Mouse (Mus musculus): ENCODE results near the gene Cenpb. TPM values are rescaled to one million over a fixed set of nuclear protein-coding genes. Genes with fewer than 3 reads are reported as not detected.
"Not testable (repeated sequence)": the region's sequence is repeated elsewhere in the genome, so short reads cannot be mapped to it uniquely, and the experiment has no call there.

Gene Cenpb
- total RNA-seq (2017) = 15.4 and 17.4 TPM in 2 replicates

DNA sequence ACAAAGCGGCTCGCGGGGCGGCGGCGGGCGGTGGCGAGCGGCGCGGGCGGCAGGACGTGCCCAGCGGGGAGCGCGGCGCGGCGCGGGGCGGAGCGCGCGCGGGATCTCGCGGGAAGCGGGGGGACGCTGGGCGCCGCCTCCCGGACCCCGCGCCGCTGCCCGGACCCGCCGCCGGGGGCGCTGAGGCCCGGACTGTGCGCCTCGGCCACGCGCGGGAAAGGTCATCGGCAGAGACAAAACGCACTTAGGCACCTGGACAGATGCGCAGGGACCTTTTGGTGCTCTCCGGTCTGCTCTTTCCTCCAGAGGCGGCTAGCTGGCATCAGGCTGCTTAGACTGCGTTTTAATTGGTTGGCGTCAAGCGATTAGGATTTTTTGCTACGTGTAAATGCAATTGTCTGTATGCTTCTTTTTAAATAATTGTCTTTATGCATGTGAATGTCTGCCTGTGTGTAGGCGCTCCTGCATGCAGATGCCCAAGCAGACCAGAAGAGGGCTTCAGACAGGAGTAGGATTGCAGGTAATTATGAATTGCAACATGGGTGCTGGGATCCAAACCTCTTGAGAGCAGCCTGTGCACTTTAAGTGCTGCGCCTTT lies at the start of gene Cenpb:
Cenpb (minus strand) TSS at position 78 of the 598 bp plus-strand sequence.
- ATAC-seq (replicated peaks in 1 of 2; ENCODE audit: insufficient read depth in 1 of 2, low FRiP score in 2 of 2, low TSS enrichment in 1 of 2, low read depth in 1 of 2, poor library complexity in 2 of 2, severe bottlenecking in 2 of 2) = peak; percentile 58 to 59; a peak in 3 of 4 replicates

DNA sequence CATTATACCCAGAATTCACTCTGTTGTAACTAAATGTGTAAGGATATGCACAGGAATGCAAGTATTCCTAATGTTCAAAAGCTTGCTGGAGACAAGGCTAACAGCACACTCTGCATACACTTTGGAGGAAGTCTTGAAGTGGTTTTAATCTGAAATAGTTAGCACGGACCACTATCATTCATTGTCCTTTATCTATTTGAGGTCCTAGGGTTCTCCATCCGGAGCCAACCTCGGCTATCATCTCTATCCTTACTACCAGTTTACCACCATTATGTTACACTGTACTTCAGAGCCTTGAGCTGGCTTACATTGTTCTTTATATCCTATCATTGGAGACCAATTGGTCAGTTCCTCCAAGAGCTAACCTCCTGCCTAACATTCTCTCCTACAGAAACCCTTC lies 47.4 kb upstream of the Cenpb start:
- no peak for ATAC-seq (replicated peaks in 1 of 2; ENCODE audit: insufficient read depth in 1 of 2, low FRiP score in 2 of 2, low TSS enrichment in 1 of 2, low read depth in 1 of 2, poor library complexity in 2 of 2, severe bottlenecking in 2 of 2)

DNA sequence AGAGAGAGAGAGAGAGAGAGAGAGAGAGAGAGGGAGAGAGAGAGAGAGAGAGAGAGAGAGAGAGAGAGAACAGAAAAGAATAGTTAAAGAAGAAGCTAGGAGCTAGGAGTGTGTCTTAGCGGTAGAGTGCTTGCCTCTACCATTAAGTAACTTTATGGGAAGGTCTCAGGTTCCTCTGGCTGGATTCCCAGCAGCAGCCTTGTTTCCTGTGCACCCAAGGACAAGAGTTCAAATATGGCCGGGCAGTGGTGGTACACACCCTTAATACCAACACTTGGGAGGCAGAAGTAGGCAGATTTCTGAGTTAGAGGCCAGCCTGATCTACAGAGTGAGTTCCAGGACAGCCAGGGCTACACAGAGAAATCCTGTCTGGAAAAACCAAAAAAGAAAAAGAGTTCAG lies 46.8 kb upstream of the Cenpb start:
- ATAC-seq (replicated peaks in 1 of 2; ENCODE audit: insufficient read depth in 1 of 2, low FRiP score in 2 of 2, low TSS enrichment in 1 of 2, low read depth in 1 of 2, poor library complexity in 2 of 2, severe bottlenecking in 2 of 2) = not testable (repeated sequence)

DNA sequence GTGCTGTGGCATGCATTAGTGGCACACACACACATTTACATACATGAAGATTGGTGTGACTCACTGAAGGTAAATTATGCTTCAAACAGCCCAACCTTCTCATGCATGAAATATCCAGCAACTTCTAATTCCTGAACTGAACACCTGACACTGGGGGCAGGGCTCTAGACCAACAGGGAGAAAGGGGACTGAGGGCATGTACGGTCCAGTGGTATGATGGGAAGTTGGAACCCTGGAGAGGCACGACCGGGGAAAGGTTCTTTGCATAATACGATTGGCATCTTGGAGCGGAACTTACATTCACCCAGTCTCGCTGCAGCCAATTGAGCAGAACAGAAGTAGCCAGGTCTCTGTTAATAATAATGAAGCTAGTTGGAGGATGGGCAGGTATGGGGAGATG lies 45.3 kb upstream of the Cenpb start:
- no peak for ATAC-seq (replicated peaks in 1 of 2; ENCODE audit: insufficient read depth in 1 of 2, low FRiP score in 2 of 2, low TSS enrichment in 1 of 2, low read depth in 1 of 2, poor library complexity in 2 of 2, severe bottlenecking in 2 of 2)

DNA sequence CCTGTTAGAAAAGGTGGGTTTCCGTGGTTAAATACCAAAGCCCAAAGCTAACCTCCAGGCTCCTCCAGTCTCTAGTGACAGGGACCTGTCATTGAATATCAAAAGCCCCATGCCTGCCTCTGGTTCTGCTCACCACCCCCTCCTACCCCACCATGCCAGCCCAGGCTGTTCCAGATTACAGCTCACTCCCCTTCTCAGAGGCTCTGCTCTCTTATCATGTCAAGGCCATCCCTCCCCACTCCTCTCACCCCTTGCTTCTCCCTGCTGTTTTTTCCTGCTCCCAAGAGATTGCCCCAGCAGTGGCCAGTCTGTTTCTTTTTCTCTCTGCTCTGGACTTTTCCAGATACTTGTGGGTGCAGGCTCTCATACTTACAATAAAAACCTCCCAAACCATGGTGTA lies 43.7 kb upstream of the Cenpb start:
- ATAC-seq (replicated peaks in 1 of 2; ENCODE audit: insufficient read depth in 1 of 2, low FRiP score in 2 of 2, low TSS enrichment in 1 of 2, low read depth in 1 of 2, poor library complexity in 2 of 2, severe bottlenecking in 2 of 2) = peak; percentile 32 to 51; a peak in 1 of 4 replicates

DNA sequence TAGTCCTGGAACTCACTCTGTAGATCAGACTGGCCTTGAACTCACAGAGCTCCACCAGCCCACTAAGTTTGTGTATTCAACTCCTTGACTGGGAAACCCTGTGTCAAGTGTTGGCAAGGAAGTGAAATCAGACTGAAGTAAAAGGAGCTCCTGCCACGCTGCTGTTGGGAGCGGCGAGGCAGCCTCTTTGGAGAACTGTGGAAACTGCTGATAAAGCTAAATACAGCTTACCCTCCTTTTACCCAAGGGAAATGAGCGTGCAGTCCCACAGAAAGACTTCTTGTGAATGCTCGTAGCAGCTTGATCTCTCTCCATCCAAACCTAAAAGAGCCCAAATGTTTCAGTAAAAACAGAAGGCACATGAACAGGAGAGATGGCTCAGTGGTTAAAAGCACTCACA lies 42.7 kb upstream of the Cenpb start:
- ATAC-seq (replicated peaks in 1 of 2; ENCODE audit: insufficient read depth in 1 of 2, low FRiP score in 2 of 2, low TSS enrichment in 1 of 2, low read depth in 1 of 2, poor library complexity in 2 of 2, severe bottlenecking in 2 of 2) = 0 out of 4 replicates have a peak, but pooled peaks of 1 of the 2 experiments have one; percentile 27

DNA sequence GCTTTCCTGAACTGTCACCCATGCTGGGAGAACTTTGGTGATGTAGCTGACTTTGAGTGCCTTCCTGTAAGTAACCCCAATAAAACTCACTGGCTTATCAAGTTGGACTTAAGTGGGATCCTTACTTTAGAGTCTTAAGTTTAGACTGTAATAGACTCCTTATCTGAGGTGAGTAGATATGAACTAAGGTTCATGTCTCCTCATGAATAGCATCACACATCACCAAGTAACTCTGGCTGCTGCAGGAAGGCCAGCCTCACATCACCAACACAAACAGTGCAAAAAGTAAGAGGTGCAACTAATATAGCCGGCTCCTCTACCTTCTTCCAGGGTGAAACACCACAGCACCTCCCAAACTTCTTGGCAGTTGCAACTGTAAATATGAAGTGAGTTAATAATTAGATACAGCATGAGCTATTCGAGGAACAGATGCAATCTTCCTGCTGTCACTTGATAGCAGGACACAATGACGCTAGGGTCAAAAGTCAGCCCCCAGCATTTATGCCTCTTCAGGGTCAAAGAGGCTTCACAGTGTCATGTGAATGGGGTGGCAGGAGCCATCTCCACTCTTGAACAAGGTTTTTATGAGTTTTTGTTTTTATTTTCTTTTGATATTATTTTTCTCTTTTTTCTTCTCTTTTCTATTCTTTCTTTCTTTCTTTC lies 42.1 kb upstream of the Cenpb start:
- ATAC-seq (replicated peaks in 1 of 2; ENCODE audit: insufficient read depth in 1 of 2, low FRiP score in 2 of 2, low TSS enrichment in 1 of 2, low read depth in 1 of 2, poor library complexity in 2 of 2, severe bottlenecking in 2 of 2) = no peak

DNA sequence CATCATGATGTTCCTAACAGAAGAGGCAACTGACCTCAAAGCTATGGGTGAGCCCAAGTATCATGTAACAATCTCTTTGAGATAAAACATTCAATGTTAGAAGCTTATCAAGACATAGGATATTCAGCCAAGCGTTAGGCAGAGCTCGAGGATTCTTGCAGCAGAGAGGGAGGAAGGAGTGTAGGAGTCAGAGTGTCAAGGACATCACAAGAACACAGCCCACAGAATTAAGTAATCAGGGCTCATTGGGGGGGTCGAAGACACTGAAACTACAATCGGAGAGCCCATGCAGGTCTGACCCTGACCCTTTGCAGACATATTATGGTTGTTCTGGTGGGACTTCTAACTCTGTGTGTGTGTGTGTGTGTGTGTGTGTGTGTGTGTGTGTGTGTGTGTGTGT lies 40.2 kb upstream of the Cenpb start:
- no peak for ATAC-seq (replicated peaks in 1 of 2; ENCODE audit: insufficient read depth in 1 of 2, low FRiP score in 2 of 2, low TSS enrichment in 1 of 2, low read depth in 1 of 2, poor library complexity in 2 of 2, severe bottlenecking in 2 of 2)

DNA sequence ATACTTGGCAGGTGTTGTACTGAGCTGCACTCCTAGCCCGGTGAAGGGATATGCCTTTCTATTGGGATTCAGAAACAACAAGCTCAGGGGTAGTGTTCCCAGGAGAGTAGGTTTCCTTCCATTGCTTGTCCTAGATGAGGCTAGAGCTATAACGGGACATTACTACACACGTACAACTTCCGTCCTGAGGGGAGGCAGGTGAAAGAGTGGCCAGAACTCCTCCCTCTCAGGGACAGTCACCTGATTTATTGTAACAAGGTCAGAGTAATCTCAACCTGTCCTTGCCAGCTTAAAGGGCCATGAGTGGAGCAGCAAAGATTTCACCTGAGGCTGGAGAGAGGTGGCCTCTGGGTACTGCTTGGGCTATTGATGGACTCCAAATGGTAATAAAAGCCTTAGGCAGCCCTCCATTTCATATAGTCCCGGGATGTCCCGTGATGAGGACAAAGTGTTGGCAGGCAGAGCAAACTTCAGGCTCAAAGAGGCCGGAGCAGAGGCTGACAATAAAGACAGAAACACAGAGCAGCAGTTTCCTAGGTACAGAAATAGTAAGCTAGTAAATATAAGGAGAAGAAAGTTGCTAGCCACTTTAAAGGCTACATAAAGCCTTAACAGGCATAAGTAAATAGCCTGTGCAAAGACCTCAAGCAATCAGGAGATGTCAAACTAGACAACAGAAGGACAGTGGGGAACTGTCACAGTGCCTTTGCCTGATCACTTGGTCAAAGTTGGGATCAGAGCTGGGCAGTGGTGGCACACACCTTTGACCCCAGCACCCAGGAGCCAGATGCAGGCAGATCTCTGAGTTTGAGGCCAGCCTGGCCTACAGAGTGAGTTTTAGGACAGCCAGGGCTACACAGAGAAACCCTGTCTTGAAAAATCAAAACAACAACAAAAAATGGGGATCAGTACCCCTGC lies 36.3 kb upstream of the Cenpb start:
- no peak for ATAC-seq (replicated peaks in 1 of 2; ENCODE audit: insufficient read depth in 1 of 2, low FRiP score in 2 of 2, low TSS enrichment in 1 of 2, low read depth in 1 of 2, poor library complexity in 2 of 2, severe bottlenecking in 2 of 2)

DNA sequence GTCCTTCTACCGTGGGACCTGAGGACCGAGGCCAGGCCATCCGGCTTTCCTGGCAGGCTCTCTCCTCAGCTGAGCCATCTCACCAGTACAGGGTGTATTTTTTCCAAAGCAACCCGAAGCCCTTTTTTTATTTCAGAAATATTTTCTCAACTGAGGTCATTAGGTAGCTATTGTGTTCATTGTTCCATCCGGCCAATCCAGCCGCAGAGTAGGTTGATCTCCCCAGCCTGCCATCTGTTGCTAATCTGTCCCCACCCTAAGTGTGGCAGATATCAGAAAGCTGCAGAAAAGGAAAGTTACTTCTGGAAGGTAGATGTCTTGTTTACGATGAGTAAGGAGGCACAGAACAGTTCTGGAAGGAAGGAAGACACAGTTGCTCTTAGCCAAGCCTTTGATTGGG lies 33.9 kb upstream of the Cenpb start:
- no peak for ATAC-seq (replicated peaks in 1 of 2; ENCODE audit: insufficient read depth in 1 of 2, low FRiP score in 2 of 2, low TSS enrichment in 1 of 2, low read depth in 1 of 2, poor library complexity in 2 of 2, severe bottlenecking in 2 of 2)

DNA sequence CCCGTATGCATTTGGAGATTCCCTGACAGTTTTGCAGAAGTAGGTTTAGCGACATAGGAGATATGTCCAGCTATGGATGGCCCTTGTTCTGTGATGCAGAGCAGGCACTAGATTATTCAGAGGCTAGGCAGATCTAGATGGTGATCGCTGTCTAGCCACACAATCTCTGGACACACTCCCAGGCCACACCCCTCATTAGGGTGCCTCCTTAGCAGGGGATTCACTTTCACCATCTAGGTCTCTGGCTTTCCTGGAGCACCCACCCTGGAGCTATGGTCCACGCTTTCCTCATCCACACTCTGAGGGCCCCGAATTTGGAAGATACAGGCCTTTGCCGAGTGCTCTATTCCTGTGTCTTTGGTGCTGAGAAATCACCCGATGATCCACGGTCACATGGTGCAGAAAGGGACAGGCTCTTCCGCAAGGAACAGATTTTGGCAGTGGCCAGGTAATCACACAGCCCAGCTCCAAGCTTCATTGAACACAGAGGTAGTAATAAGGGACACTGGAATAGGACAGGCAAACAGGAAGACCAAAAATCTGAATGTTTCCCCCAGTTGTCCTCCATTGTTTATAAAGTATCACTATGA lies 31.3 kb upstream of the Cenpb start:
- no peak; a peak in 1 of 4 replicates for ATAC-seq (replicated peaks in 1 of 2; ENCODE audit: insufficient read depth in 1 of 2, low FRiP score in 2 of 2, low TSS enrichment in 1 of 2, low read depth in 1 of 2, poor library complexity in 2 of 2, severe bottlenecking in 2 of 2)

DNA sequence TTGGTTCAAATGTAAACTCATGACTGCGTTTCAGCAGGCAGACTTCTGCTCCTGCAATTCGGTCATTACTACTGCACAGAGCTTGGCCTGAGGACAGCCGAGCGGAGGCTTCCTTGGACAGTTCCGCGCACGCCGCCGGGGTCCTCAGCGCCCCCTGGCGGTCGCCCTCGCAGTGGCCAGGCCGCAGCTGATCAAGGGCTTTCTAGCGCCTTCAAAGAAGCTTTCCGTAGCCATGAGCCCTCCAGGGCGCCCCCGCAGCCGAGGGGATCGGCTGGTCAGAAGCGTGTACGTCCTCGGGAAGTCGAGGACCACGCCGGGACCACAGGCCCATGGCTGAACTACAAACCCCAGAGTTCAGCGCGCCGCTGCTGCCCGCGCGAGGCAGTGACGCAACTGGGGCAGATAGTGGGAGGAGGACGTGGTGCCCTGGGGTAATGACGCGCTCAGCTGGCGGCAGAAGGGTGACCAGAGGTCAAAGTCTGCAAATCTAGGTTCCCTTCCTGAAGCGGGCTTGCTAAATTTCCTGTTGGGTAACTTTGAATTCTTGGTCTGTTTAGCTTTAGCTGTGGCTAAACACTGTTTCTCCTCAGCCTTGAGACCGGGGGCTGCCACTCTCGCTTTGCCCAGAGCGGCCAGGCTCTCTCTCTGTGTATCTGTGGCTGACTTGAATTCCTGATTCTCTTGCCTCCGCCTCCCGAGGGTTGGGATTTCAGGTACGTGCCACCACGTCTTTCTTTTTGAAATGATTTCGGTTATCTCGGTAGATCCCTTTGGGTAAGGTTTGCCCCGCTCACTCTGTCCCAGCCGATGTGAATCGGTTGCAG lies 30.3 kb upstream of the Cenpb start:
- ATAC-seq (replicated peaks in 1 of 2; ENCODE audit: insufficient read depth in 1 of 2, low FRiP score in 2 of 2, low TSS enrichment in 1 of 2, low read depth in 1 of 2, poor library complexity in 2 of 2, severe bottlenecking in 2 of 2) = peak; percentile 96 to 97

DNA sequence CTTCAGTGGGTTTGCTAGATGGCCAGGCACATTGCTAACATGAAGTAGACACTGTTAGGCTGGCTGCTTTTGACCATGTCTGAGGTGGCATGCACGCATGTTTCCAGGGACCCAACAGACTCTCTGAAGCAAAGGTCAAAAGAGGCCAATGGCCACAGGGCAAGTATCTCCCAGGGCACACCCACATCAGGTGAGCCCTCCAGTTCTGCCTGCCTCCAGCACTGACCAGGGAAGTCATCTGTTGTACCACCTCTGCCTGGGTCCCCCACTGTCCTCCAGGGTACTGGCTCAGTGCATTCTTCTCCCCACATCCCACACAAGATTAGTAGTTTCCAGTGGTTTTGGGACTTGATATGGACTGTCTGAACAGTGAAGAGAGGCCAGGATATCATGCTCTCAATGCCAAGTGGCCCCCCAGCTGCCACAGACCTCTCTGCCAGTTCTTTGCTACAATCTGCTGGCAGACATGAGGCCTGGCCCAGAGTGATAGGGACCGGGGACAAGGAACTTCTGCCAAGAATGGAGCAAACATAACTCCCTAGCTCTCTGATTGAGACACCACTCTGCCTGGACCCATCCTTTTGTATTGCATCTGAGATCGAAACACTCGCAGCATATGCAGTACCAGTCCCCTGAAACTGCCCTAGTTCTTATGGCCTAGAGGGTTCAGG lies 29.4 kb upstream of the Cenpb start:
- no peak for ATAC-seq (replicated peaks in 1 of 2; ENCODE audit: insufficient read depth in 1 of 2, low FRiP score in 2 of 2, low TSS enrichment in 1 of 2, low read depth in 1 of 2, poor library complexity in 2 of 2, severe bottlenecking in 2 of 2)

DNA sequence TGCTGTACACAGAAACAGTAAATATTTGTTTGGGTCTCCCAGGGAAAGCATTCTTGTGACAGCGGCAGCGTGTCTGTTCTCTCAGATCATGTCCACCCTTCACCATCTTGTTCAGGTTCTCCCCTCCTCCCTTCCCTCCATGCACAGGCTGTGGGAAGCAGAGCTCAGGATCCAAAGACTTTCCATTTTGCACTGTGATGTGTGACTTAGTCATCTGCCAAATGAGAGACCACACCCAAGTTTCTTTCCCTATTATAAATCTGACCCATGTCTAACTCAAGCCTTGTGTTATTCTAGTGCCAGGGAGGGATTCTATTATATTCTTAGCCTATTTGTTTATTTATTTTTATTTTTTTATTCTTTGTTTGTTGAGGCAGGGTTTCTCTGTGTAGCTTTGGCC lies 28.5 kb upstream of the Cenpb start:
- ATAC-seq (replicated peaks in 1 of 2; ENCODE audit: insufficient read depth in 1 of 2, low FRiP score in 2 of 2, low TSS enrichment in 1 of 2, low read depth in 1 of 2, poor library complexity in 2 of 2, severe bottlenecking in 2 of 2) = no peak

DNA sequence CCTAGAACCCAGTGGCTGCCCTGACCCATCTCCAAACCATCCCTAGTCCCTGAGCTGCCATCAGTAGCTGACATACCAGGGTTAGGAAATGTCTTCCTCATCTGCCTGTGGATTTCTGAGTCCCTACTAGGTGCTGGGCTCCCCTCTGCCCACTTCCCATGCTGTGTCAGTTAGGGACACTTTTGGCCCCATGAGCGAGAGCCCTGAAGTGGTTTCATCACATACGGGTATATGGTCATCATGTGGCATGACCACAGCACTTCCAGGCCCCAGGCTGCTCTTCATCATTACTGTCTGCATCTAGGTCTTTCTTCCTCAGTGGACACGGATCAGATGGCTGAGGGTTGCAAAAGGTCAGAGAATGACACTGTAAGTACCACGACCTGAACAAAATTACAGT lies 26.9 kb upstream of the Cenpb start, which contains the start of gene Ap5s1:
Ap5s1 (plus strand) TSS at position 301 of the 400 bp plus-strand sequence.
- no peak for ATAC-seq (replicated peaks in 1 of 2; ENCODE audit: insufficient read depth in 1 of 2, low FRiP score in 2 of 2, low TSS enrichment in 1 of 2, low read depth in 1 of 2, poor library complexity in 2 of 2, severe bottlenecking in 2 of 2)

DNA sequence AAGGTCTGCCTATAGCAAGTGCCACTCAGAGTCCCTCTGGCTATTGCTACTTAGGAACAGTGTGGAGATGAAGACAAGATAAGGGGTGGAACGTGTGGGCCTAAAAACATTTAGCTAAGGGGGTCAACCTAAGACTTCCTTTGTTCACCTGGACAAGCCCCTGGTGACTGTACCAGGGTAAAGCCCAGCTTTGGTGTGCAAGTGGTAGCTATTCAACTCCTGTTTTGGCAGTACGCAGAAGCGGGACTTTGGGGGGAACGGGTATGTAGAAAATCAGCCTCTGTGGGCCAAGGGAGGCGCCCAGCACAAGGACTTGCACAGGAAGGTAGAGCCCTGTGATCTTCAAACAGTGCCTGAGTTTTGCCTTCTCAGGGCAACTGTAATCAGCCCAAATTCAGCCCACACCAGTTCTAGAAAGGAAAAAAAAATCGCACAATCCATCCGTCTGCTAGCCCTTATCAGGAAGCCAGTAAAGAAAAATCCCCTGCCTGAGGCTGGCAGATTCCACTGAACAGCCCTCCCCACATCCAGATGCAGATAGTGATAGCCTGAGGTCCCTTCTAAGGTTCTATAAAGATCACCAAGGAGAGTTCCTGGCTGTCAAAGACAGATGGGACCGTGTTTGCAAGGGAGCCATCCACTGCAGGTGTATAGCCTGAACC lies 25.8 kb upstream of the Cenpb start:
- ATAC-seq (replicated peaks in 1 of 2; ENCODE audit: insufficient read depth in 1 of 2, low FRiP score in 2 of 2, low TSS enrichment in 1 of 2, low read depth in 1 of 2, poor library complexity in 2 of 2, severe bottlenecking in 2 of 2) = no peak

All from hematopoietic stem cell, adult 5-6 weeks (primary cell).